Mouse (Mus musculus): Measurements from ENCODE around the gene Xpot.

- TF ChIP-seq CTCF (IDR thresholded peaks at IDR 0.05; ENCODE audit: insufficient read depth, low read depth, low read length) (no peak), POLR2A (IDR thresholded peaks at IDR 0.05; ENCODE audit: insufficient read depth, low read depth, low read length) (no peak)
Measured at GRCm38 (mm10) chr10:121646294-121646693, 20.2 kb upstream of the Xpot start.
